Mouse (Mus musculus) forebrain, embryonic 13.5 days (tissue): ENCODE measurements at regions not wholly inside any gene's neighbourhood (a gene's known extent, or its start where the extent isn't known, plus 50 kb on each side); places are given as distances from the start of the nearest gene placed in this dataset.

Source experiments
- ATAC-seq: fragments of 200-750 bp; cut with Nextera tagmentation; 2 replicates; pipeline ENCODE4 v1.8.0; 2017
- H3K27ac ChIP-seq: fragments of 300-500 bp; sonication (generic); 2 replicates; pipeline ENCODE4 v1.5.1; 2015; ENCODE audit warnings: inconsistent platforms, mild to moderate bottlenecking, moderate library complexity
- H3K27me3 ChIP-seq: fragments of 300-500 bp; sonication (generic); 2 replicates; pipeline ENCODE4 v1.6.1; 2015; ENCODE audit warnings: mild to moderate bottlenecking, inconsistent platforms
- H3K36me3 ChIP-seq: fragments of 300-500 bp; sonication (generic); 2 replicates; pipeline ENCODE4 v1.6.1; 2015; ENCODE audit warnings: mild to moderate bottlenecking, inconsistent platforms; ENCODE audit not compliant: poor library complexity, severe bottlenecking
- H3K4me1 ChIP-seq: fragments of 300-500 bp; sonication (generic); 2 replicates; pipeline ENCODE4 v1.6.1; 2015; ENCODE audit warnings: inconsistent platforms
- H3K4me2 ChIP-seq: fragments of 300-500 bp; sonication (generic); 2 replicates; pipeline ENCODE4 v1.6.1; 2015; ENCODE audit warnings: inconsistent platforms, mild to moderate bottlenecking, moderate library complexity
- H3K4me3 ChIP-seq: fragments of 300-500 bp; sonication (generic); 2 replicates; pipeline ENCODE4 v1.5.1; 2015; ENCODE audit warnings: mild to moderate bottlenecking, inconsistent platforms
- H3K9ac ChIP-seq: fragments of 300-500 bp; sonication (generic); 2 replicates; pipeline ENCODE4 v1.6.1; 2015; ENCODE audit warnings: mild to moderate bottlenecking, inconsistent platforms
- H3K9me3 ChIP-seq: fragments of 300-500 bp; sonication (generic); replicated peaks from 2 replicates; pipeline ENCODE4 v1.6.1; 2016; ENCODE audit warnings: inconsistent platforms
- WGBS: fragments of 180-500 bp; shearing (Covaris S2); methylation state at CpG from one replicate; pipeline ENCODE4 v1.1.7; 2015; 5-methylcytosine and 5-hydroxymethylcytosine counted together

DNA sequence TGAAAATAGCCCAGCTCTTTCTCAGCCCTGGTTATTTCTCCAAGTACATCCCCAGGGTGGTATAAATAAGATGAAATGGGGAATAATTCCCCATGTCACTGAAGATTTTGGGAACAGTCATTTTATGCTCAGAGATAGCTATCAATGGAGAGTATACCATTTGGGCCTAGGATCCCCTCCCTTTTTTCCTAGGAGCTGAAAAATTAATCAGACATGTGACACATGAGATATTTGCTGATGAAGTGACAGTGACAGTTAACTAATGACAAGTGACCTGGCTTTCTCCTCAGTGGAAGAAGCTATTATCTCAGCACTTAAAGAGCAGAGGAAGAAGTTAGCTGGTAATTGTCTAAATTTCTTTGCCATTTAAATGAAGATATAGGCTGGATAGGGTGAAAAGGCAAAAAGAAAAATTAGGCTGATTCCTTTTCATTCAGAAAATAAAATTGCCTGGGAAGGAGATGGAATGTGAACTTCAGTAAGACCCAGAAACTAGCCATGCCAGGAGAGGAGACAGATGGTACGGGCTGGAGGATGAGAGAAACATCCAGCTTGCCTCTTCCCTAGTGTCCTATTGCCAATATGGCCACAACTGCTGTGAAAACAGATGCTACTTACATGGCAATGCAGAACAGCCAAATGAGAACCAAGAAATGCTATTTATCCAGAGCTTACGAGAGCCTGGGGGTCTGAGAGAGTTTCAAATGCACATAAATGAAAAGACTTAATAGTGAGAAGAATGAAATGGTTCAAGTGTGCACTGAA lies 376.1 kb upstream of the Gm11114 start:
- no peak overlapping the region for H3K4me2 ChIP-seq
- no peaks in the 10 kb centered on the region for H3K27me3 ChIP-seq
- 0 out of 2 replicates have a peak, but pooled peaks have one; percentile 8 for ATAC-seq
- WGBS = 78% methylated on average over 2 of the region's 2 CpGs
- H3K36me3 ChIP-seq = no peaks in the 10 kb centered on the region
- no peak overlapping the region for H3K4me3 ChIP-seq
- H3K9ac ChIP-seq = no peak overlapping the region
- H3K27ac ChIP-seq = no peak overlapping the region
- no peaks in the 10 kb centered on the region for H3K9me3 ChIP-seq
- no peaks in the 10 kb centered on the region for H3K4me1 ChIP-seq

DNA sequence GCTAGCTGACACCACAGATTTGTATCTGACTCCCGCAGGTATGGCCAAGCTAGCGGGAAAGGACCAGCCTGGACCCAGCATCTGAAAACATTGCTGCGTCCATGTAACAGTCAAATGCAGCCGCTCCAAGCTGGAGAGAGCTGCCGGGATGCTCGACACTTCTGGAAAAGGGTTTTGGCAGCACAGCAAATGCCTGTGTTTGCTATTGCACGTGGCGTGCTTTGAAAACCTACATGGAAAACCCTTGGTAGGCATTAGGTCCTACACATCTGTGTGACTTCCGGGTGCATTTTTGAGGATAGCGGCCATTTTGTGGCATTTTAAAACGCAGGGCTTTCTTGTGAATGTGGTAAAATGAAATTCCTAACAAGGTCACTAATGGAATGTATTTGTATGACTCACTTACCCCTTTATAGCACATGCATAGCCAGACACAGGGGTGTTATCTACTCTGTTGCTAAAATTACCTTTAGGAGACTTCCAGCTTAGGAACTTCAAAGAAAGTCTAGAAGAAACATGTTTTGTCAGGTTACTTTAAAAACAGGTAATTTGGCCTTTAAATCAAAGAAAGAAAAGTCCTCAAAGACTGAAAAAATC lies 345.9 kb upstream of the Gm11114 start:
- H3K4me1 ChIP-seq = no peaks in the 10 kb centered on the region
- H3K4me3 ChIP-seq = no peak overlapping the region
- no peaks in the 10 kb centered on the region for H3K9me3 ChIP-seq
- no peak overlapping the region for H3K27ac ChIP-seq
- H3K4me2 ChIP-seq = no peak overlapping the region
- H3K9ac ChIP-seq = no peak overlapping the region
- H3K36me3 ChIP-seq = no peaks in the 10 kb centered on the region
- ATAC-seq = no peak
- WGBS = 94% methylated on average over 11 of the region's 11 CpGs
- H3K27me3 ChIP-seq = no peaks in the 10 kb centered on the region

DNA sequence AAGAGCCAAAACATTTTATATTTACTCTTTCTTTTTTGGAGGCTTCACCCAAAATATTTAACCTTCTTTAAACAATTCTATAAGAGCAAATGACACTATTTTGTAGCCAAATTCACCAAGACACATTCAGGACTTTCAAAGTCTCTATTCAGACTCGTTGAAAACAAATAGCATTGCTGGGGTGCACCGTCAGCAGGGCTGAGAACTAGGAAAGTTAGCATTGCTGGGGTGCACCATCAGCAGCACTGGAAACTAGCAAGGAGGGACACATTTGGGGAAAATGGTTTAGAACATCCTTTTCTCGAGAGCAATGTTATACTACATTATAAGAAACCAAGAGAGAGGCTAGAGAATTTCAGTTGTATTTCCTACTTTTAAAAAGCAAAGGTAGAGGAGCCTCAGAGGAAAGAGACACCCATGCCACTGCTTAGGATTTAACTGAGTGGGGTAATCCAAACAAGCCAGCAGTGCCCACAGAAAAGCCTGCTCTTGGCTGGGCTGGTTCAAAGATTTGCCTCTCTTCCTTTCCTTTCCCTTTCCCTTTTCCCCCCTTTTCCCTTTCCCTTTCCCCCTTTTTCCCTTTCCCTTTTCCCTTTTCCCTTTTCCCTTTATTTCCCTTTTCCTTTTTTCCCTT lies 342.5 kb upstream of the Gm11114 start:
- WGBS = 76% methylated on average over 3 of the region's 3 CpGs
- Histone ChIP-seq H3K4me1 (no peaks in the 10 kb centered on the region), H3K4me2 (no peak overlapping the region), H3K27me3 (no peaks in the 10 kb centered on the region), H3K9me3 (no peaks in the 10 kb centered on the region), H3K36me3 (no peaks in the 10 kb centered on the region), H3K27ac (no peak overlapping the region), H3K4me3 (no peak overlapping the region), H3K9ac (no peak overlapping the region)
- no peak for ATAC-seq

DNA sequence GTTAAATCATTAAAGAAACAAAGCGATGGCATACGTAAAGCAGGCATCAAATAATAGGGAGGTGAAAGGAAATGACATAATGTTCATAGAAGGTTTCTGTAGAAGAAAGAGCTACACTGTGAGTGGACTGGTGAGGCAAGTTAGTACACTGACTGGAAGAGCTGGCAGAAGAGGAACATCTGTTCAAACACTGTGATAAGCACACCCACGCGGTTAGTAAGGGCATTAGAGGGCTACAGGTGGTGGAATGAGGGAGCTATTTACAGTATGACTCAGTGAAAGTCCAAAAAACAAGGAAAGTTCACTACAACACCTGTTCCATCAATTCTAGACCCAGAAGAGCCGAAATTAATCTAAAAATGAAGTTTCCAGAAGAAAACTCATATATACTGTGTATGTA lies 335.1 kb upstream of the Gm11114 start:
- 88% methylated on average over 5 of the region's 5 CpGs for WGBS
- Histone ChIP-seq H3K9me3 (no peaks in the 10 kb centered on the region), H3K27me3 (no peaks in the 10 kb centered on the region), H3K4me3 (no peak overlapping the region), H3K9ac (no peak overlapping the region), H3K36me3 (no peaks in the 10 kb centered on the region), H3K4me2 (no peak overlapping the region), H3K27ac (no peak overlapping the region), H3K4me1 (no peaks in the 10 kb centered on the region)
- no peak for ATAC-seq

DNA sequence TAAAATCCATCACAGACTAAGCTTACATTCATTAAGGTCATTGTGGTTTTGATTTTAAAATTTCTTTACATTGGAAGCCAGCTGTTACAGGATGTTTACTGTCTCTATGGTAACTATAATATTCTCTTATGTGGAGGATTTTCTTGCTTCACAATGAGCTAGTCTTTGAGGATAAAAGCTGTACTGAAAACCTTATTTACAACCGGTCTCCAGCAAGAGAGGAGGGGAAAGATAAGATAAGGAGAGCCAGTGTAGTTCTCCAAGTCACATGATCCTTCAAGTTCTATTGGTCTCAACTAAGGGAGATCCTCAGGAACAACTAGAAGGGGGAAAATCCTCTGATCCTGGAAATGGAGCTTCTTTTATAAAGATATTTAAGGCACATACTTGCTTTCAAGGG lies 309.2 kb upstream of the Gm11114 start:
- 46% methylated on average over 1 of the region's 1 CpGs for WGBS
- Histone ChIP-seq H3K27me3 (no peaks in the 10 kb centered on the region), H3K4me2 (no peak overlapping the region), H3K36me3 (no peaks in the 10 kb centered on the region), H3K4me1 (no peaks in the 10 kb centered on the region), H3K9ac (no peak overlapping the region), H3K9me3 (no peaks in the 10 kb centered on the region), H3K27ac (no peak overlapping the region), H3K4me3 (no peak overlapping the region)
- ATAC-seq = no peak

DNA sequence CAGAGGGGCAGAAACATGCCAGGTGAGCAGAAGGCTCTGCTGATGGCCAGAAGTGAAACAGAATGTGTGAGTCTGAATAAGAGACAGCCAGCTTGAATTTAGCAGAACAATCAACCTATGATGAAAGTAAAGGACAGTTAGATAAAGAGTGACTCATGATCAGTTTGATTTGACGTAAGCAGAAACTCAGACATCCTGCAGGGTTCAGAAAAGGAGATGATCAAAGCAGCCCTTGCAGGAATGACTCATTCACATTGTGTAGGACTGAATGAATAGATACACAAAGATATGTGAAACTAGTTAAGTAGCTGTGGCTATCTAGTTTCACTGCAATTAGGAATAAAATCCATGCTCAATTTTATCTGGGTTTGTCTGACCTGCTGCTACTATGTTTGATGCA lies 301.2 kb upstream of the Gm11114 start:
- Histone ChIP-seq H3K4me1 (no peaks in the 10 kb centered on the region), H3K4me3 (no peak overlapping the region), H3K9me3 (no peaks in the 10 kb centered on the region), H3K4me2 (no peak overlapping the region), H3K36me3 (no peaks in the 10 kb centered on the region), H3K9ac (no peak overlapping the region), H3K27ac (no peak overlapping the region), H3K27me3 (no peaks in the 10 kb centered on the region)
- WGBS = 51% methylated on average over 1 of the region's 1 CpGs
- ATAC-seq = no peak

DNA sequence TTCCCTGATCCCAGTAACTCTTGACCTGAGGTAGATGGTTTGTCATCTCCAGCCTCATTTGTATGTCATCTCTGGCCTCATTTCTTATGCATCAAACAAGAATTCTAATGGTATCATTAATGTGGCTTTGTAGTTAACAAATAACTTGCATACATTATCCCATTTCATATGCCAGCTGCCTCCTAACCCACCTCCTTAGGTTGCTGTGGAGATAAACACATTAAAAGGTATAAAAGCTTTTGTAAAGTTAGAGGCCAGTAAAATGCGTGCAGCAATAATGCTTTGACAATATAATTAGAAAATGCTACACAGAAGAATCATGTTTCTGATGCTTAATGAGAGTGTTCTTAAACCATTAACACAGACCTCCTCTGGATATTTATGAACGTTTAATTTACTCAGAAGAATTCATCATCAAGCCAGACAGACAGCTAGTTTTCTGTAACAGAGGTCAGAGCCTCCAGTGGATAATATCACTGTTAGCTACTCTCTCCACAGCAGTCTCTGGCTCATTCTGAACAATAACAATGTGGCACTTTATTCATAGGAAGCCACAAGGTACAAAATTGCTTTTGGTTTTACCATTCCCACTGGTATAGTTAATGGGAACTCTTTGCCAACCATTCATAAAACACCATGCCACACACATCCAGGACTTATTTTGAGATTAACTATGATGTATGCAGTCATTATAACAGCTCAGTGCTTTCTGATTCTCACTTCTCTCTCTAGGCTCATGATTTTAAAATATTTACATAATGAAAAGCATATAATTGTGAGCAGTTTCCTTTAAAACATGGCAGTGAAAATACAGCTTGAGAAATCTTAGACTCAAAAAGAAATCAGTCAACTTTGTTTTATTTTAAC lies 264.2 kb upstream of the Gm11114 start:
- H3K4me3 ChIP-seq = no peak overlapping the region
- H3K4me2 ChIP-seq = no peak overlapping the region
- WGBS = 29% methylated on average over 2 of the region's 2 CpGs
- H3K27ac ChIP-seq = no peak overlapping the region
- peak; percentile 83 for ATAC-seq
- no peaks in the 10 kb centered on the region for H3K36me3 ChIP-seq
- no peaks in the 10 kb centered on the region for H3K27me3 ChIP-seq
- H3K9me3 ChIP-seq = no peaks in the 10 kb centered on the region
- H3K4me1 ChIP-seq = 0 out of 2 replicates have a peak, but pooled peaks cover 6% of the 10 kb centered on the region
- H3K9ac ChIP-seq = no peak overlapping the region

DNA sequence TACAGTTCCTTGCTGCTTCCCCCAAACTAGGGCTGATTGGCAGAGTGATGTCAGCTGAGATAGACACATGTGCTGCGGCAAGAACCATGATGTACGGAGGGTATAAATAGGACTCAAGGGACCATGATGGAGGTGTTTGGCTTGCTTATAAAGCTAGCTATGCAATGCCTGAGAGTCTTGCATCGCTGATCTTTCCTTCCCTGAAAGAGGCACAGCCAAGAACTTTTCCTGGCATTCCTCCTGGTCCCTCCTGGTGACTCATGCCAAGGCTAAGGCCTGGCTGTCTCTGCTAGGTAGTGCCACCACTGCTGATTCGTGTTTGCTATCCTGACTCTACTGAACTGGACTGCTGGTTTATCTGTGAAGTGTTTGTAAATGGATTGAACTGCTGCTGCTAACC lies 260.0 kb upstream of the Gm11114 start:
- Histone ChIP-seq H3K4me2 (no peak overlapping the region), H3K36me3 (no peaks in the 10 kb centered on the region)

DNA sequence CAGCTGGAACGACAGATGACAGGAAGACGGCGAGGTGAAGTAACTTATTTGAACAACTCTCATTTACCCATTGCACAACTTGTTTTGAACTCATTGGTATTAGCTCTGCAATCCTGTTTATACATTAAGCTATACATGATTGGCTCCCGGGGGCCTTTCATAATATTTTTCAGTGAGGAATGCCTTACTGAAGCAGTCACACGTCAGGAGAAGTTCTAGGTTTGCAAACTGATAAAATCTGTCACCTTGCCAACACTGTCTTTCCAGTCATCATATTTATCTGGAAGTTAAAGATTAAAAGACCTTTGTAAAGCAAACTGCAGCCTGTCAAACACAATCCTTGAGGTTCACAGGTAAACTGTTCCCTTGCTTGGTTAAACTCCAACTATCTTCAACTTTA lies 232.6 kb upstream of the Gm11114 start:
- ATAC-seq = no peak
- Histone ChIP-seq H3K27ac (no peak overlapping the region), H3K9ac (no peak overlapping the region), H3K4me2 (no peak overlapping the region), H3K4me3 (no peak overlapping the region), H3K4me1 (no peaks in the 10 kb centered on the region), H3K9me3 (no peaks in the 10 kb centered on the region), H3K36me3 (no peaks in the 10 kb centered on the region), H3K27me3 (no peaks in the 10 kb centered on the region)
- WGBS = 88% methylated on average over 5 of the region's 5 CpGs

More for the DNA sequence above, 260.0 kb upstream of the Gm11114 start:
- no peak overlapping the region for H3K9ac ChIP-seq
- no peaks in the 10 kb centered on the region for H3K27me3 ChIP-seq
- H3K9me3 ChIP-seq = no peaks in the 10 kb centered on the region
- WGBS = 81% methylated on average over 4 of the region's 4 CpGs
- H3K4me3 ChIP-seq = no peak overlapping the region
- 0 out of 2 replicates have a peak, but pooled peaks cover 6% of the 10 kb centered on the region for H3K4me1 ChIP-seq
- no peak for ATAC-seq
- H3K27ac ChIP-seq = no peak overlapping the region

DNA sequence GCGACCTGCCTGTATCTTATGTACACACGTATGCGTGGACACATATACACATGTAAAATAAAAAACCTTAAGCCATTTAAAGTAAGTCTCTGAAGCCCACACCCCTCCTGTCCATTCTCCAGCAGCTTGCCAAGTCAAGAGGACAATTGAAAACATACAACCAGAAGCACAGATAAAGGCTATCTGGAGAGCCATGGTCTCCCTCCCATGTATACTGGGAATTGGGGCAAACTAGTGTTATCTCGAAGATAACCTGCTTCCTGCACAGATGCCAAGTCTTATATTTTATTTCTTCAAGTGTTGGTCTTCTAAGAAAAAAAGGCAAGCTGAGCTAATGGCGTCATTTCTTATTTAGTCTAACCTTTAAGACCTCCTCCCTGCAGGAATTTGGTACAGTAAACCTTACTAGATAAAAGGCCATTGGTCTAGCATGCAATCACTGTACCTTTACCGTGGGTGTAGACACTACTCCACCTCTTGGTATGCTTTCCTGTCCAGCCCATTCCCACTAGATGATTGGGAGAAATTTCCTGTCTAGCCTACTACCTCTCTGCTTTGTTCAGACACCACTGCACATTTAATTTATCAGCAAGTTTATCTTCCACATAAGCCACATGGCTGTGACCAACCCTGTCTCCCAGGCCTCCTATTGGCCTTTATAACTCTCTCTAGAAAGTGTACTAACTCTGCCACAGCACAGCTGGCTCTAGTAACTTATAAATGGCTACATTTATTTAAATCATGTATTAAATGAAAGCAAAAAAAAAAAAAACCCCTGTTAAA lies 223.8 kb upstream of the Gm11114 start:
- Histone ChIP-seq H3K36me3 (no peaks in the 10 kb centered on the region), H3K4me2 (no peak overlapping the region), H3K27ac (no peak overlapping the region), H3K4me3 (no peak overlapping the region), H3K9ac (no peak overlapping the region), H3K4me1 (no peaks in the 10 kb centered on the region), H3K9me3 (no peaks in the 10 kb centered on the region), H3K27me3 (no peaks in the 10 kb centered on the region)
- WGBS = 95% methylated on average over 6 of the region's 6 CpGs
- ATAC-seq = no peak

DNA sequence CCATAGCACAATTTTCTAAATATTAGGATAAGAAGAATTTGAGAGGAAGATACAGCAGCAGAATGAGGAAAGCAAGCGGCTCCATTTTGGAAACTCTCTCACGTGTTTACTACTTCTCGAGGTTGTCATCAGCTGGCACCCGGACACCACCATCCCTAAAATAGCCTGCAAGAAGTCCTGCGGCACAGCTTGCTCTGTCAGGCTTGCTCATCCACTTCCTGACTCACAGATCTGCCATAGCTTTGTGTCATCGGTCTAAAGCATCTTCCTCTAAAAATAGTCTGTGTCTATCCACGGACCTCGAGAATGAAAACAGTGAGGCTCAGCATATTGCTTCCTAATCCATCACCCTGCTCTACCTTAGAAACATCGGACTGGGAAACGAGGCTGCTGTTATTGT lies 222.3 kb upstream of the Gm11114 start:
- Histone ChIP-seq H3K9me3 (no peaks in the 10 kb centered on the region), H3K36me3 (no peaks in the 10 kb centered on the region), H3K27ac (no peak overlapping the region), H3K4me1 (no peaks in the 10 kb centered on the region), H3K4me3 (no peak overlapping the region), H3K9ac (no peak overlapping the region), H3K4me2 (no peak overlapping the region), H3K27me3 (no peaks in the 10 kb centered on the region)
- ATAC-seq = no peak
- 89% methylated on average over 10 of the region's 10 CpGs for WGBS
